Mouse (Mus musculus): ENCODE measurements around the gene Khk. TPM values are rescaled to one million over a fixed set of nuclear protein-coding genes. Genes with fewer than 3 reads are reported as not detected.
A peak's percentile ranks its signal among the peaks of the same experiment; 100 is the strongest.

Khk gene
- polyA plus RNA-seq, 1 experiment from 2014 or later, result 10.7 TPM

GRCm38 (mm10) chr5:30925217-30925616 is 4.0 kb downstream of the Khk start:
- H3K4me2 ChIP-seq, result no peak overlapping the region

GRCm38 (mm10) chr5:30926073-30926472 is 4.8 kb downstream of the Khk start:
- ATAC-seq (ENCODE audit: low FRiP score, low read depth), result no peak
- H3K4me2 ChIP-seq, result no peak overlapping the region
- H3K4me1 ChIP-seq (replicated peaks), result peaks cover 15% of the 10 kb centered on the region
- no peaks in the 10 kb centered on the region for H3K27me3 ChIP-seq
- H3K27ac ChIP-seq (replicated peaks), result no peak overlapping the region
- H3K9ac ChIP-seq, result no peak overlapping the region
- WGBS, result 90% methylated on average over 2 of the region's 2 CpGs
- H3K36me3 ChIP-seq, result no peaks in the 10 kb centered on the region
- H3K9me3 ChIP-seq, result no peaks in the 10 kb centered on the region
- no peak overlapping the region for H3K4me3 ChIP-seq

More at GRCm38 (mm10) chr5:30925217-30925616, 4.0 kb downstream of the Khk start:
- Histone ChIP-seq H3K4me3 (no peak overlapping the region), H3K4me1 (replicated peaks) (peaks cover 23% of the 10 kb centered on the region), H3K27me3 (no peaks in the 10 kb centered on the region), H3K9me3 (no peaks in the 10 kb centered on the region), H3K36me3 (no peaks in the 10 kb centered on the region), H3K27ac (replicated peaks) (no peak overlapping the region), H3K9ac (no peak overlapping the region)
- ATAC-seq (ENCODE audit: low FRiP score, low read depth), result no peak
- 86% methylated on average over 5 of the region's 5 CpGs for WGBS

GRCm38 (mm10) chr5:30927945-30928529 is 6.8 kb downstream of the Khk start:
- Histone ChIP-seq H3K36me3 (no peaks in the 10 kb centered on the region), H3K4me3 (peak overlapping the region; percentile 15; the same call in 1 of the 2 replicates), H3K9me3 (no peaks in the 10 kb centered on the region), H3K4me1 (replicated peaks) (no peaks in the 10 kb centered on the region), H3K27ac (replicated peaks) (no peak overlapping the region), H3K4me2 (peak overlapping the region; percentile 47), H3K27me3 (no peaks in the 10 kb centered on the region), H3K9ac (no peak overlapping the region)
- 39% methylated on average over 7 of the region's 7 CpGs for WGBS
- ATAC-seq (ENCODE audit: low FRiP score, low read depth), result peak; percentile 71

- Histone ChIP-seq H3K27ac (replicated peaks) (no peak overlapping the region), H3K4me1 (replicated peaks) (no peaks in the 10 kb centered on the region), H3K36me3 (0 out of 2 replicates have a peak, but pooled peaks cover 4% of the 10 kb centered on the region), H3K4me3 (no peak overlapping the region), H3K9ac (no peak overlapping the region), H3K4me2 (no peak overlapping the region), H3K27me3 (no peaks in the 10 kb centered on the region), H3K9me3 (no peaks in the 10 kb centered on the region)
- ATAC-seq (ENCODE audit: low FRiP score, low read depth), result 0 out of 2 replicates have a peak, but pooled peaks have one; percentile 19
- 38% methylated on average over 4 of the region's 4 CpGs for WGBS
Observed at GRCm38 (mm10) chr5:30930121-30930520, 8.9 kb downstream of the Khk start.

- 73% methylated on average over 6 of the region's 6 CpGs for WGBS
- Histone ChIP-seq H3K4me3 (no peak overlapping the region), H3K27me3 (no peaks in the 10 kb centered on the region), H3K9me3 (no peaks in the 10 kb centered on the region), H3K9ac (no peak overlapping the region), H3K4me1 (replicated peaks) (no peaks in the 10 kb centered on the region), H3K4me2 (no peak overlapping the region), H3K36me3 (0 out of 2 replicates have a peak, but pooled peaks cover 4% of the 10 kb centered on the region), H3K27ac (replicated peaks) (no peak overlapping the region)
- no peak for ATAC-seq (ENCODE audit: low FRiP score, low read depth)
Observed at GRCm38 (mm10) chr5:30930846-30931245, 9.6 kb downstream of the Khk start.

GRCm38 (mm10) chr5:30931378-30931777 is 10.1 kb downstream of the Khk start:
- H3K27ac ChIP-seq (replicated peaks), result no peak overlapping the region
- H3K4me2 ChIP-seq, result no peak overlapping the region
- H3K4me3 ChIP-seq, result no peak overlapping the region
- H3K9ac ChIP-seq, result no peak overlapping the region
- 79% methylated on average over 4 of the region's 4 CpGs for WGBS
- H3K27me3 ChIP-seq, result no peaks in the 10 kb centered on the region
- H3K9me3 ChIP-seq, result no peaks in the 10 kb centered on the region
- no peak for ATAC-seq (ENCODE audit: low FRiP score, low read depth)
- no peaks in the 10 kb centered on the region for H3K4me1 ChIP-seq (replicated peaks)
- H3K36me3 ChIP-seq, result 0 out of 2 replicates have a peak, but pooled peaks cover 4% of the 10 kb centered on the region

- H3K9ac ChIP-seq, result no peak overlapping the region
- no peaks in the 10 kb centered on the region for H3K27me3 ChIP-seq
- H3K27ac ChIP-seq (replicated peaks), result no peak overlapping the region
- no peak overlapping the region for H3K4me2 ChIP-seq
- no peaks in the 10 kb centered on the region for H3K4me1 ChIP-seq (replicated peaks)
- 67% methylated on average over 5 of the region's 5 CpGs for whole genome bisulfite sequencing
- no peaks in the 10 kb centered on the region for H3K9me3 ChIP-seq
- H3K4me3 ChIP-seq, result no peak overlapping the region
- 0 out of 2 replicates have a peak, but pooled peaks cover 4% of the 10 kb centered on the region for H3K36me3 ChIP-seq
- ATAC-seq (ENCODE audit: low FRiP score, low read depth), result no peak
Observed at GRCm38 (mm10) chr5:30933705-30934104, 12.5 kb downstream of the Khk start.

- Histone ChIP-seq H3K27me3 (no peaks in the 10 kb centered on the region), H3K9me3 (no peaks in the 10 kb centered on the region), H3K9ac (no peak overlapping the region), H3K36me3 (0 out of 2 replicates have a peak, but pooled peaks cover 4% of the 10 kb centered on the region), H3K4me1 (replicated peaks) (no peaks in the 10 kb centered on the region), H3K27ac (replicated peaks) (no peak overlapping the region), H3K4me3 (no peak overlapping the region), H3K4me2 (no peak overlapping the region)
- WGBS, result 89% methylated on average over 5 of the region's 5 CpGs
- ATAC-seq (ENCODE audit: low FRiP score, low read depth), result no peak
Observed at GRCm38 (mm10) chr5:30934725-30935461, 13.7 kb downstream of the Khk start.

- H3K4me2 ChIP-seq, result no peak overlapping the region
- H3K36me3 ChIP-seq, result no peaks in the 10 kb centered on the region
- no peak overlapping the region for H3K27ac ChIP-seq (replicated peaks)
- 95% methylated on average over 2 of the region's 2 CpGs for WGBS
- ATAC-seq (ENCODE audit: low FRiP score, low read depth), result no peak
- H3K9ac ChIP-seq, result no peak overlapping the region
- no peaks in the 10 kb centered on the region for H3K27me3 ChIP-seq
- H3K4me3 ChIP-seq, result no peak overlapping the region
- peaks cover 15% of the 10 kb centered on the region for H3K4me1 ChIP-seq (replicated peaks)
- H3K9me3 ChIP-seq, result no peaks in the 10 kb centered on the region
Observed at GRCm38 (mm10) chr5:30943004-30943403, 21.8 kb downstream of the Khk start.

- WGBS, result 88% methylated on average over 6 of the region's 6 CpGs
- H3K36me3 ChIP-seq, result no peaks in the 10 kb centered on the region
- no peaks in the 10 kb centered on the region for H3K27me3 ChIP-seq
- H3K4me1 ChIP-seq (replicated peaks), result peaks cover 23% of the 10 kb centered on the region
- no peaks in the 10 kb centered on the region for H3K9me3 ChIP-seq
- H3K4me2 ChIP-seq, result peak overlapping the region; percentile 81
- peak overlapping the region; percentile 59; the same call in 1 of the 2 replicates for H3K9ac ChIP-seq
- H3K4me3 ChIP-seq, result peak overlapping the region; percentile 57
- no peak overlapping the region for H3K27ac ChIP-seq (replicated peaks)
- ATAC-seq (ENCODE audit: low FRiP score, low read depth), result no peak
Observed at GRCm38 (mm10) chr5:30944344-30944743, 23.1 kb downstream of the Khk start.

- Histone ChIP-seq H3K4me3 (peak within 1 kb of the TSS; percentile 57), H3K36me3 (no peaks in the 10 kb centered on the region), H3K4me1 (replicated peaks) (peaks cover 27% of the 10 kb centered on the region), H3K9ac (peak within 1 kb of the TSS; percentile 59), H3K27me3 (no peaks in the 10 kb centered on the region), H3K4me2 (peak within 1 kb of the TSS; percentile 81), H3K9me3 (no peaks in the 10 kb centered on the region), H3K27ac (replicated peaks) (peak within 1 kb of the TSS; percentile 43)
- 4% methylated on average over 44 of the region's 44 CpGs for whole genome bisulfite sequencing
- peak; percentile 71 for ATAC-seq (ENCODE audit: low FRiP score, low read depth)
Observed at GRCm38 (mm10) chr5:30944956-30945781, 23.9 kb downstream of the Khk start, which contains the start of gene Cgref1. Gene Cgref1 (minus strand): TSS chr5:30945591.

GRCm38 (mm10) chr5:30948620-30949019 is 27.4 kb downstream of the Khk start:
- H3K27me3 ChIP-seq, result no peaks in the 10 kb centered on the region
- H3K36me3 ChIP-seq, result peaks cover 4% of the 10 kb centered on the region; the same call in 1 of the 2 replicates
- no peak for ATAC-seq (ENCODE audit: low FRiP score, low read depth)
- H3K4me1 ChIP-seq (replicated peaks), result peaks cover 36% of the 10 kb centered on the region
- no peaks in the 10 kb centered on the region for H3K9me3 ChIP-seq
- H3K9ac ChIP-seq, result no peak overlapping the region
- no peak overlapping the region for H3K4me3 ChIP-seq
- H3K27ac ChIP-seq (replicated peaks), result no peak overlapping the region
- H3K4me2 ChIP-seq, result no peak overlapping the region
- 73% methylated on average over 5 of the region's 5 CpGs for WGBS
